Mouse (Mus musculus) ES-E14 (cell line): ENCODE results near the gene Nos1ap. TPM values are rescaled to one million over a fixed set of nuclear protein-coding genes. Genes with fewer than 3 reads are reported as not detected.

ENCODE experiments used
- DNase-seq: peaks from one replicate; pipeline ENCODE4 v3.0.0-alpha.2; 2013; ENCODE audit warnings: low read depth, low spot score
- H3K27ac ChIP-seq: 2 replicates; pipeline ENCODE4 v1.5.1; 2012; ENCODE audit warnings: low read depth, mild to moderate bottlenecking, low read length, moderate library complexity, mixed read lengths; ENCODE audit not compliant: poor library complexity, insufficient read depth, severe bottlenecking
- H3K36me3 ChIP-seq: 2 replicates; pipeline ENCODE4 v1.6.1; 2012; ENCODE audit warnings: mild to moderate bottlenecking, low read length, moderate library complexity, mixed read lengths; ENCODE audit not compliant: control insufficient read depth, poor library complexity, insufficient read depth, severe bottlenecking
- H3K4me1 ChIP-seq, 2 experiments: fragments of 150-350 bp in 1 of 2; sonication (generic) in 1 of 2; 2 replicates each; pipeline ENCODE4 v1.6.1; 2012; ENCODE audit warnings: low read length in 2 of 2, mild to moderate bottlenecking in 1 of 2, mixed read lengths in 1 of 2; ENCODE audit not compliant: control insufficient read depth in 2 of 2, insufficient read depth in 2 of 2, poor library complexity in 1 of 2
- H3K4me3 ChIP-seq, 2 experiments: fragments of 150-350 bp in 1 of 2; sonication (generic) in 1 of 2; 2 replicates each; pipeline ENCODE4 v1.5.1; 2012; ENCODE audit warnings: low read length in 2 of 2, low read depth in 1 of 2, mild to moderate bottlenecking in 1 of 2, mixed read lengths in 1 of 2; ENCODE audit not compliant: insufficient read depth in 1 of 2, poor library complexity in 1 of 2, severe bottlenecking in 1 of 2
- H3K9ac ChIP-seq: 2 replicates; pipeline ENCODE4 v1.6.1; 2012; ENCODE audit warnings: low read depth, mild to moderate bottlenecking, low read length, mixed read lengths; ENCODE audit not compliant: poor library complexity, insufficient read depth, severe bottlenecking
- H3K9me3 ChIP-seq: fragments of 150-350 bp; sonication (generic); 2 replicates; pipeline ENCODE4 v1.6.1; 2012; ENCODE audit warnings: low read depth, mild to moderate bottlenecking, low read length; ENCODE audit not compliant: control insufficient read depth, insufficient read depth
- CHD2 ChIP-seq: IDR thresholded peaks from 2 replicates; pipeline ENCODE4 v1.6.1; 2014; ENCODE audit warnings: mild to moderate bottlenecking, low read depth, low read length, inconsistent platforms
- HCFC1 ChIP-seq: IDR thresholded peaks from 2 replicates; pipeline ENCODE4 v1.6.1; 2012; ENCODE audit warnings: low read length, inconsistent platforms, borderline replicate concordance; ENCODE audit not compliant: insufficient read depth
- MAFK ChIP-seq: IDR thresholded peaks from 2 replicates; pipeline ENCODE4 v1.6.1; 2014; ENCODE audit warnings: mild to moderate bottlenecking, low read depth, low read length, inconsistent platforms; ENCODE audit not compliant: insufficient read depth
- ZC3H11A ChIP-seq: IDR thresholded peaks from 2 replicates; pipeline ENCODE4 v1.6.1; 2012; ENCODE audit warnings: low read depth, mild to moderate bottlenecking, inconsistent platforms, low read length, borderline replicate concordance
- ZNF384 ChIP-seq: IDR thresholded peaks from 2 replicates; pipeline ENCODE4 v1.6.1; 2012; ENCODE audit warnings: low read depth, low read length, inconsistent platforms
- in situ Hi-C, 2 experiments: fragments of 600-800 bp; cut with MboI; formaldehyde crosslinking; loops; one replicate each; pipeline ENCODE4 v1.15.1; 2025; ENCODE audit warnings: low sequenced_read_pairs in 2 of 2, inconsistent platforms in 1 of 2; ENCODE audit not compliant: unreplicated experiment in 2 of 2
- total RNA-seq: library from RNA; depleted of rRNA; stranded (reverse); fragments of 300-350 nt; gene quantifications from 2 replicates; pipeline ENCODE4 v1.2.3, GENCODE M21; 2012

Nos1ap gene
- total RNA-seq, 1 experiment, result 0.49 TPM

GRCm38 (mm10) chr1:170576012-170576727, 13.5 kb downstream of the Nos1ap start:
- in situ Hi-C loops, result no loop called here
- no peaks in the 10 kb centered on the region for H3K4me1 ChIP-seq
- H3K4me3 ChIP-seq, result no peak overlapping the region
- no peaks in the 10 kb centered on the region for H3K36me3 ChIP-seq
- H3K9me3 ChIP-seq, result no peaks in the 10 kb centered on the region
- DNase-seq, result no peak
- no peak overlapping the region for H3K27ac ChIP-seq
- H3K9ac ChIP-seq, result no peak overlapping the region
- TF ChIP-seq MAFK (no peak), ZNF384 (no peak), ZC3H11A (no peak), CHD2 (no peak), HCFC1 (no peak)

GRCm38 (mm10) chr1:170573117-170573516, 16.5 kb downstream of the Nos1ap start:
- Histone ChIP-seq H3K36me3 (no peaks in the 10 kb centered on the region), H3K27ac (no peak overlapping the region), H3K9ac (no peak overlapping the region), H3K9me3 (no peaks in the 10 kb centered on the region), H3K4me1 (no peaks in the 10 kb centered on the region), H3K4me3 (no peak overlapping the region)
- no peak for TF ChIP-seq MAFK
- TF ChIP-seq ZNF384, result no peak
- no peak for TF ChIP-seq CHD2
- no peak for TF ChIP-seq HCFC1
- TF ChIP-seq ZC3H11A, result no peak
- in situ Hi-C loops, result no loop called here
- DNase-seq, result no peak

GRCm38 (mm10) chr1:170566969-170567368, 22.7 kb downstream of the Nos1ap start:
- Histone ChIP-seq H3K9ac (no peak overlapping the region), H3K36me3 (no peaks in the 10 kb centered on the region), H3K27ac (no peak overlapping the region), H3K4me3 (no peak overlapping the region), H3K9me3 (no peaks in the 10 kb centered on the region), H3K4me1 (no peaks in the 10 kb centered on the region)
- TF ChIP-seq ZC3H11A, result no peak
- TF ChIP-seq MAFK, result no peak
- no peak for TF ChIP-seq ZNF384
- TF ChIP-seq HCFC1, result no peak
- no peak for TF ChIP-seq CHD2
- DNase-seq, result no peak
- in situ Hi-C loops, result no loop called here

- Histone ChIP-seq H3K9me3 (no peaks in the 10 kb centered on the region), H3K27ac (no peak overlapping the region), H3K4me1 (no peaks in the 10 kb centered on the region), H3K9ac (no peak overlapping the region), H3K4me3 (no peak overlapping the region), H3K36me3 (no peaks in the 10 kb centered on the region)
- no peak for TF ChIP-seq MAFK
- TF ChIP-seq HCFC1, result no peak
- no peak for DNase-seq
- in situ Hi-C loops, result no loop called here
Measured at GRCm38 (mm10) chr1:170566538-170566937, 23.1 kb downstream of the Nos1ap start.

- Histone ChIP-seq H3K27ac (no peak overlapping the region), H3K9me3 (no peaks in the 10 kb centered on the region), H3K9ac (no peak overlapping the region), H3K36me3 (no peaks in the 10 kb centered on the region), H3K4me1 (no peaks in the 10 kb centered on the region), H3K4me3 (no peak overlapping the region)
- no peak for TF ChIP-seq ZC3H11A
- no peak for TF ChIP-seq ZNF384
- TF ChIP-seq MAFK, result no peak
- no peak for TF ChIP-seq HCFC1
- no peak for TF ChIP-seq CHD2
- no peak for DNase-seq
- in situ Hi-C loops, result no loop called here
Measured at GRCm38 (mm10) chr1:170564926-170565325, 24.7 kb downstream of the Nos1ap start.
